Mouse (Mus musculus): Measurements from ENCODE around the gene 2310022B05Rik. TPM values are rescaled to one million over a fixed set of nuclear protein-coding genes. Genes with fewer than 3 reads are reported as not detected.

The 2310022B05Rik gene
- total RNA-seq (2021): 10 to 100 TPM; 56.4 to 66.5 TPM
- long read RNA-seq, experiment 1, transcript 2310022B05Rik-201 (4 exons, 3,307 nt): major isoform, 201 of 222 reads
- long read RNA-seq, experiment 1, partial matches to known transcripts: 10 of 222 reads
- long read RNA-seq, experiment 1, other reads (novel, unspliced or antisense): 11 of 222 reads
- long read RNA-seq, experiment 2, transcript 2310022B05Rik-201 (4 exons, 3,307 nt): major isoform, 119 of 133 reads
- long read RNA-seq, experiment 2, partial matches to known transcripts: 9 of 133 reads
- long read RNA-seq, experiment 2, other reads (novel, unspliced or antisense): 5 of 133 reads

DNA sequence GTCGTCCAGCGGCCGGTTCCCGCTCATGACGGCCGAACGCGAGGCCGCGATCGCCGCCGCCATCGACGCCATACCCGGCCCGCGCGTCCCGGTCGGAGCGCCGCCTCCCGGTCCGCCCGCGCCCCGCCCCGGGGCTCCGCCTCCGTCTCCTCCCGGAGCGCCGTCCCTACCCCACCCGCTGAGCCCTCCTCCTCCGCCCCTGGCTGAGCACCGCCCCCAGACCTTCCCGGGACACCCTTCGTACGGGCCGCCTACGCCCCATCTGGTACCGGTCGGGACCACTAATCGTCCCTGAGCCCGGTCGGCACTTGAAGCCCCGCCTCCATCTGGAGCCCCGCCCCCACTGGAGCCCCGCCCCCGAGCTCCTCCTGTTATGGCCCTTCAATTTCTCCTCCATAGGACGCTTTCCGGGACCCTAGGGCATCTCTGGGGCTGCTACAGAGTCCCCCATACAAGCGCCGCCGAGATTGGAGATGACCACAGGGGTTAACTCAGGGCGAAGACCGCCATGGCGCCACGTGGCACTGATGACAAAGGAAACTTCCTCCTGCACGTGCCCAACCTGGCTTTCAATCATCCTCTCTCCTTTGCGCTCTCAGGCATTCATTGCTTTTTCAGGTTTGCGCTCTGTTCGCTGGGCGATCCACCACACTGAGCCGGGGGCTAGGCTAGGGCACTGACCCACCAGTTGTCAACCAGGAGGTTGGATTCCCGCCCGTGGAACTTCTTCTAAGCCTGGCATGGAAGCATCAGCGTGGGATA, at the start of gene 2310022B05Rik:
2310022B05Rik (minus strand) TSS at position 258 of the 762 bp plus-strand sequence.
- DNase-seq (ENCODE audit: low spot score in 2 of 2): peak; percentile 72 to 77

DNA sequence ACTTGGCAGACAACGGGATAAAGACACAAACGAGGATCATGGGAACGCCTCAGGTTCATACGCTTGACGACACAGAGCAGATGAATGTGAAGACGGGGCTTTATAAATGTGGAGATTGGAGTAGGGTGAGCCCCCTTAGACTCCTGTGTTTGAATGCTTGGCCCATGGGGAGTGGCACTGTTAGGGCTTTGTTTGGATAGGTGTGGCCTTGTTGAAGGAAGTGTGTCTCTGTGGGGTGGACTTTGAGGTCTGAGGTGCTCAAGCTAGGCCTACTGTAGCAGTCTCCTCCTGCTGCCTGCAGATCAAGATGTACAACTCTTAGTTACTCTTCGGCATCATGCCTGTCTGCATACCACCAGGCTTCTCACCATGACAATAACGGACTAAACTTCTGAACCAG, 42.7 kb upstream of the 2310022B05Rik start:
- DNase-seq (ENCODE audit: low spot score in 2 of 2): no peak

DNA sequence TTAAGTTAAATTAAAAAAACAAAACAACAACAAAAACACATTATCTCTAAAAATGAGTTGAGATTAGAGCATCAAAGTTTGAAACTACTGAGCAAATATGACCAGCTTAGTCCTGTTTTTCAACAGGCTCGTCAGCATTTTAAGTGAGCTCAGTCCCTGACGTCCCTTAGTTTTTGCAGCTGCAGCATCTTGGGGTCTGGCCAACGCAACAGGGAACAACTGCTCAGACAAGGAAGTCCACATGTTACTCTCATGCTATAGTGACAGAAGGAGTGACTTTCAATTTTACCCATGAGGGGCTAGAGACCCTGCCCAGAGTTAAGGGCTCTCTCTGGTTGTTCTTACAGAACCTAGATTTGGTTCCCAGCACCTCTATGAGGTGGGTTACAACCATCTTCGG, 41.2 kb upstream of the 2310022B05Rik start:
- no peak for DNase-seq (ENCODE audit: low spot score in 2 of 2)

DNA sequence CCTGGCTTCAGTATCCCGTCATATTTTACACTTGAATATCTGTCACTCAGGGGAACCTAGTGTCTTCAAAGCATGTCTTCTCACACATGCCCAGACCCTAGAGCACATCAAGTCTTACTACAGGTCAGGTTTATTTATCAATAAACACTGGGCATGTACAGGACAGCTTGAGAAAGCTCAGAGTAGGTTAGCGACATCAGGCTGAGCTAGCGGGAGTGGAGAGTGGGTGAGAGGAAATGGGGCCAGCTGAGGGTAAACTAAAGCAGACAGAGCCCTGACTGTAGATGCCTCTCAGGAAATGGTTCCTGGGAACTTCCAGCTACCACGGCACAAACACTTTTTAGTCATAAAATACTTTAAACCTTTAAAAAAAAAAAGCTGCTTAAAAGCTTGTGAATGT, 40.4 kb upstream of the 2310022B05Rik start:
- DNase-seq (ENCODE audit: low spot score in 2 of 2): no peak

DNA sequence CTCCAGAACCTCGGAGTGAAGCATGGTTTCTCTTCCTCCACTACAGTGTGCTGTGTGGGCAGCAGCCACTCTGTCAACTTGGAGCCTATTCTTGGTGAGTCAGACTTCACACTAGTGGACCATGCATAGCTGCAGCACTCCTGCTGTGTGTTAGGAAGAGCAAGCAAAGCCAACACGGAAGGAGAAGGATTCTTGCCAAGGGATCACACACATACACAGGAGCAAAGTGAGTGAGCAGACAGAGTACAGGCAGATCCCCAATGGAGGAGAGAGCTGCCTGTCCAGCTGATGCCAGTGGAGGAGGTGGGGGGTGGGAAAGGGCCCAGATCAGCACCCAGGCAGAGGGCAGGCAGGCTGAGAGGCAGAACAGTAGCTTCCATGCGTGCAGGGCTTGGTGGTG, 39.0 kb upstream of the 2310022B05Rik start:
- peak; percentile 36 to 42 for DNase-seq (ENCODE audit: low spot score in 2 of 2)

DNA sequence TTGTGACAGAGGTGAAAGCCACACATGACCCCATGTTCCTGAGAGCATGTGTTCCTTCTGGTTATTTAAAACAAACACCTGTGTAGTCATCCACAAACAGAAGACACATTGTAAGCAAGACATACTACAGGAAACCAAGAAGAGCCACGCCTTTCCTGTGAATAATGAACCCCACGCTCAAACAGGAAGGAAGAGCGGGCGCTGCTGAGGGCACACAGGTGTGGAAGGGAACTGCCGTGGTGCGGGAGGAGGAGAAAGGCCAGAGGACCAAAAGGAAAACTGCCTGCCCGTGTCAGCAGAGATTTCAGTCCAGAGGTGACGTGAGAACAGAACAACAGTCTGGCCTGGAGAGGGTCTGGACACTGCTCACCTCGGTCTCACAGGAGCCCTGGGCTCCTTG, 37.9 kb upstream of the 2310022B05Rik start:
- DNase-seq (ENCODE audit: low spot score in 2 of 2): no peak

DNA sequence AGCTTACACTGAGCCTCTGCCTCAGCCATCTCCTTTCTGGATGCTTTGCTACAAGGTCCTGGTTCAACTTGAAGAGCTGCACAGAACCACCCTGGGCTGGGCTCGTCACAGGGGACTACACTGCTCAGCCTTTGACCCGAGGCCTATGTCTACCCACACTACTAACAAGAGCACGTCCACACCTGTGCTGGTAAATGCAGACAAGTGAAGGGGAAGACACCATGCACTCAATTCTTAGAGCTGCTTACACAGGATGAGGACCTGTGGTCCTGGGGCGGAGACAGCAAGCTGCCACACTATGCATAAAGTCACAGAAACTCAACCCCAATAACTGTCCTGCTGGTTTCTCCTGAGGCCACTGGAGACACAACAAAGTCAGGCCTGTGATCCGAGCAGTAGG, 37.1 kb upstream of the 2310022B05Rik start:
- DNase-seq (ENCODE audit: low spot score in 2 of 2): no peak

DNA sequence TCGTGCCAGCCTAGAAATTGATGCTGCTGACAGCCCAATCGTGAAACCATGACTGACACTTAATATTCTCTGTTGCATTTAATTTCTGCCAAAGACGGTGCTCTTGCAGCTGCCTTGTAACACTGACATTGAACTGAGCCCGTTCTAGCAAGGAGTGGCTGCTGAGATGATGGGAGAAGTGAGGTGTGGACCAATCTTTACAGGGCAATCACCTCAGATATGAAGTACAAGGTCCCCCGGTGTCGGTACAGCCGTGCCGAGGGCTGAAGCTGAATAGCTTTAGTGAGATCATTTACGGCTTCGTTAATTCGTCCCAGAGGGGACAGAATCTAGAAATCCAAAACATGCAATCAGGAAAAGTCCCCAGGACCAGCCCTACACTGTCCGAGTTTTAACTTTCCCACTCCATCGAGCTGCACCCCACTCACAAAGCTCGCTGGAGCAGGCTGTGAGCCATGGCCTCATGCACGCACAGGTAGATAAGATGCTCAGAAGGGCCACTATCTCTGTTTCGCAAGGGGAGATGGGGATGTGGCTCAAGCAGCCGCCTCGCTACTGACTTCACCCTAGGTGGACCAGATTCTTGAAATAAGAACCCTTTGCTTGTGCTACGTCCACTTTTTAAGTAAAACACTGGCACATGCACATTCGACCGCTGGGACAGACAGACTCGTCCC, 32.4 kb upstream of the 2310022B05Rik start:
- DNase-seq (ENCODE audit: low spot score in 2 of 2): no peak

DNA sequence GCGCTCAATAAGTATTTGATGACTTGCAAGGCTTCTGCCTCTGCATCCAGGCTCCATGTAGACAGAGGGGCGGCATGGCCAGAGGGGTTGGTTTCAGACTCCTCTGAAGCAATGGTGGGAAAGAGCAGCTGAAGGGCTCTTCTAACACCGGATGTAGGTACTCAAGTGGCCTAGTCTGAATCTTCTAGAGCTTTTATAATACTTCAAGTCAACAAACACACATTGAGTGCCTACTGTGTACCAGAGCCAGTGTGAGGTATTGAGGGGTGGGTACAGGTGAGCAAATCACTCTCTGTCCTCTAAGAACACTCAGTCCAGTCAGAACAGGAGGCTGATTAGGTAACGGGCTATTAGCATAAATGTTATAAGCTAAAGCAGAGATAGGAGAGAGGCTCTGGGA, 28.5 kb upstream of the 2310022B05Rik start:
- no peak for DNase-seq (ENCODE audit: low spot score in 2 of 2)

DNA sequence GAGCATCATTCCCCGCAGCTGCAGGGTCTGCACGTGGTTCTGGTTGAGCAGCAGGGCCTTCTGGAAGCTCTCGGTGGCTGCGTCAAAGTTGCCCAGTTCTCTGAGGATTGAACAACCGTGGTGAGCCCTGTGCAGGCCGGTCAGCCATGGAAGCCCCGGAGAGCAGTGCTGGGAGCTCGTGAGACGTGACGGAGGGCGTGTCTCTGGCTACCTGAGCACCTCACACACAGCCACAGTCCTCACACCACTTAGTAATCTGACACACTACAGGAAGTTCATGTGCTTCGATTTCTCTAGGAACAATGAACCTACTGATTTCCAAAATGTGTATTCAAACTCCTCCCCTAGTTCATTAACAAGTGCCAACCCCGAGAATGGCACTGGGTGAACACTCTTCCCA, 25.7 kb upstream of the 2310022B05Rik start:
- DNase-seq (ENCODE audit: low spot score in 2 of 2): no peak

DNA sequence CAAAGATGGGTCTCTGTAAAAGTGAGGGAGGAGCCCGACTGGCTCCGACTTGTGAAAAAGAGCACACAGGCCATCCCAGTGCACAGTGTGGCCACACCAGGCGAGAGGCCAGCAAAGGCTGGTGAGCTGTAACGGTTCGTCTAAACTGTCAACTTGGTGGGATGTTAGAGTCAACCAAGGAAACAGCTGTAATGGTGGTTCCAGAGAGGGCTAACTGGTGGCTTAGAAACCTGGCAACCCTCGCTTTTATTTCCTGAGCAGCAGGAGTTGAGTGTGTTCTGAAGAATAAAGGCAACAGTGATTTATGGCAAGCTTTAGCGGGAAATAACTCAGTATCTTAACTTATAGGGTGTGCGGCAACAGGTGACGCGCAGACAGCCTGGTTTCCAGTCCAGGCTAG, 19.0 kb upstream of the 2310022B05Rik start:
- no peak for DNase-seq (ENCODE audit: low spot score in 2 of 2)

DNA sequence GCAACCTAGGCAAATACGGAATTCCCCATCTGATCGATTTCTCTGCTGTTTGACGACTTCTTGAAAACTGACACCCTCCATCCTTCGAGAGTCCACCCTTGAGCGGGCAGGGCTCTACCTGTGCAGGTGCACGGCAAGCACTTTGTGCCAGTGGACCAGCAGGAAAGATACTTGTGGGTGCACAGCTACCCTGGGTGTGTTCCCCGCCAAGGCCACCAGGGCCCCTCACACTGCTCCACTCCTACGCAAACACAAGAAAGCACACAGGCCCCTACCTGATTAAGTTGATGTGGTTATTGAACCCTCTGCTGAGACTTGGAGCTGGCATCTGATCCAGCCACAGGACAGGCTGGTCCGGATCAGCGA, 18.6 kb upstream of the 2310022B05Rik start:
- DNase-seq (ENCODE audit: low spot score in 2 of 2): no peak

DNA sequence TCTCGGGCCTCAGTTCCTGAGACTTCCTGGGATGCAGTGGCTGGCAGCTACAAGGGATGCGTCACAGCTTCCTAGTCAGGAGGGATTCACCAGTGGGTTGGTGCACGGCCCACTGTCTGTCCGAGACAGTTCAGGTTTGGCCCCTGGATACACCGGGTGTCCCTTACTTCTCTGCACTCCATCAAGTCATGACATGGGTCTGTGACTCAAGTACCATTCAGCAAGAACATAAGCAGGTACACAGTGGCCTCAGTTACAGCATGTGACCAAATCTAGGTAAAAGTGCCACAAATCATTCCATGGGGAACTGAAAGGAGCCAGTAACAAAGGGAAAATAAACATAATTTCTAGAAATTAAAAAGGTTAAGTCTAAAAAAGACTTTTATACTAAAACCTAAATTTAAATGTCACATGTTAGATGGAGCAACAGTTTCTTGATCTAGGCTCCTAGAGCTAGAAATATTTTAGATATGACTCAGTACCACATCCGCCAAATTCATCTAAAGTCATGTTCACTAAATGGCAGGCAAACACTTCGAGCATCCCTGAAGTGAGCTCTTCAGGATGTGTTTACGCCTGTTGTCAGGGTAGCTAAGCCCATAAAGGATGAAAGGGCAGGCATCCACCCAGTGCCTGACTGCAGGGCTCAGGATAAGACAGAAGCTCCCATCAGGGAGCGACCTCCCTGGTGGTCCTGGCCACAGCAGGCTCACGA, 18.1 kb upstream of the 2310022B05Rik start:
- DNase-seq (ENCODE audit: low spot score in 2 of 2): no peak

DNA sequence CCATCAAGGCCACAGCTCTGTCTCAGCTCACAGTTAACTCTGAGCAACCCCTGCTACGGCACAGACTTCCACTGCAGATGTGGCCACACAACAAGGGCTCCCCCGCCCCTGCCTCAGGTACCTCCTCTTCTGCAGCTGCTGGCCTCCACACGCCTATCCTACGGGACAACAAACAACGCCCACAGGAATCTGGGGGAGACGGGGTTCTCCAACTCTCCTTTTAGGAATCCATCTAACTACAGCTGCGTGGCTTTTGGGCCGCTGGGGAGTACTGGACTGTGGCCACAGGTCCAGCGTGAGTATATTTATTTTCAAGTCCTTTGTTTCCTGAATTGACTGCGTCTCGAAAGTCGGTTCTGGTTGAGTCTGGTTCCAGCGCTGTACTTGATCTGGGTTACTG, 15.1 kb upstream of the 2310022B05Rik start:
- no peak for DNase-seq (ENCODE audit: low spot score in 2 of 2)

DNA sequence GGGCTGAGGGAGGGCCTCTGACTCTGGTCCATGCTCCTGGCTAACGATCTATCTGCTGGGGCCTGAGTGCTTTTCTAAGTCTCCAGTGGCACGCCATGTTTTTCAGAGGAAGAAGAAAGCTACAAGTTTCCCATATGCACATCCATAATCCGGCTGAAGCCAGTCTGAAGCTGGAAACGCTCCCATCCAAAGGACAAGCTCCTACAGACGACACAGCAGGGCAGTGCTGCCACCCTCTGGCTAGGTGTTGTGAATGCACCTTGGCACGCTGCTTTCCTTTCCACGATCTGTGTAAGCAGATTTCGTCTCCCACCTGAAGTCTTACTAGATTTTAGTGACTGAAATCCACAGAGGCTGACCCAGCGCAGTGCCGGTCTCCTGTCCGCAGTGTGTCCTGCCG, 14.3 kb upstream of the 2310022B05Rik start:
- peak; percentile 89 to 90 for DNase-seq (ENCODE audit: low spot score in 2 of 2)

DNA sequence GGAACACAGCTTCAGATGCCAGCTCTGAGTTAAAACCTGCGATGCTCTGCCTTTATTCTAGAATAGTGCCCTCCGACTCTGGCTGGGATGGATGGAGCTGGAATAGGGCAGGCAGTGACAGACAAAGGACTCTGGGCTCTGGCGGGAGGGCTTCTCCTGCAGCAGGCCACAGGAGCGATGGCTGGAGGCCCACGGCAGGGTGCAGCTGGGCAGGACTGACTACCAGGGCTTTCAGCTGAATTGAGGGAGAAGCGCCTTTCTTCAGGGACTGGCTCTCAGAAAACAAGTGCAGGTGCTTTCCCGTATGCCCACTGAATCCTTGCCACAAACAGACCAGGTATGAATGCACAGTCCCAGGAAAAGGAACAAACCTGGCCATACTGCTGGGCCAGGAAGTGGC, 13.9 kb upstream of the 2310022B05Rik start:
- DNase-seq (ENCODE audit: low spot score in 2 of 2): no peak

DNA sequence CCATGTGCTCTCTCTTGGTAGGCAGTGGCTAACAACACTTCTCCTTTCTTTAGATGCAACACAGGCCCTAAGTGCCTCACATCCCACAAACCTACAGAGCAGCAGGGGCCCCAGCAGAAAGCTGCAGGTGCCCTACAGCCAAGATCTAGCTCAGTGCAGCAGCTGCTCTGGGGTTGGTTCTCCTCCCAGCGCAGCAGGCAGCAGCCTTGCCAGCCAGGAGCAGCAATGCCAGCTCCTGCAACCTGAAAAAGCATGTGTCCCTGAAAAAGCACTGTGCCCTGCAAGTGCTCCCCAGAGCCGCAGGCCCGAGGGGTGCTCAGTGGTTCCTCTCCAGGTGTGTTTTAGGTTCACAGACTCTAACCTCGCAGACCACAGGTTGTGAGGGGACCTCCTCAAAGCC, 13.5 kb upstream of the 2310022B05Rik start:
- no peak for DNase-seq (ENCODE audit: low spot score in 2 of 2)

DNA sequence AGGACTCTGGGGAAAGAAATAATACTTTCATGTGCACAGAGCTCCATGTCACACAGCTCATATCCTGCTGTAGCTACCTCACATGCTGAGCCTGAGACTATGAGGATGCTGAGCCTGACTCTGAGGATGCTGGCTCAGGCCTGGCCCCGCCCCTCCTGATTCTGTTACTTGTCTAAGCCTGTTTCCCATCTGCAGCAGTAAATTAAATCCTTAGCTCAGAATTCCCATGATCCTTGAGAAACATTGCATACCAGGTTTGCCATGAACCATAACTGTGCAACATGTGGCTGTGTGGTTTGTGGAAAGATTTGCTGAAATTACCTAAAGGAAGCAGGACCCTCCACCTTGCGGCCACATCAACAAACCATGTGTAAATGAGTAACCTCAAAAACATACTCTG, 9.2 kb upstream of the 2310022B05Rik start:
- no peak for DNase-seq (ENCODE audit: low spot score in 2 of 2)

DNA sequence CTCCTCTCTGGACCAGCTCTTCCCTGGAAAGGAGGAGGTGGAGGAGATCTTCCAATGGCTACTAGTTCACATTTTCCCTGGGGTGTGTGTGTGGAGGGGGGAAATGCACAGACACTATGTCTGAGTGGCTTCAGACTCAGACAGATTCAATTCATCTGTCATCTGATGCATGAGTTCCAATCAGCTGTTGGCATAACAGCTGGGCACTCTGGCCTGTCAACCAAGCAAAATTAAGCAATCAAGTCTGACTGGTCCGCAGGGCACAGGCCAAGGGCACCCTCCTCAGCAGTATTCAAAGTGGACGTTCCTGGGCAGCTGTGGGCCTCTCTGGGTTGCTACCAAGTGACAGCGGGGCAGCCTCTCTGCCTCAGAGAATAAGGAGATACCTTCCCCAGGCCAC, 5.6 kb upstream of the 2310022B05Rik start:
- DNase-seq (ENCODE audit: low spot score in 2 of 2): no peak

DNA sequence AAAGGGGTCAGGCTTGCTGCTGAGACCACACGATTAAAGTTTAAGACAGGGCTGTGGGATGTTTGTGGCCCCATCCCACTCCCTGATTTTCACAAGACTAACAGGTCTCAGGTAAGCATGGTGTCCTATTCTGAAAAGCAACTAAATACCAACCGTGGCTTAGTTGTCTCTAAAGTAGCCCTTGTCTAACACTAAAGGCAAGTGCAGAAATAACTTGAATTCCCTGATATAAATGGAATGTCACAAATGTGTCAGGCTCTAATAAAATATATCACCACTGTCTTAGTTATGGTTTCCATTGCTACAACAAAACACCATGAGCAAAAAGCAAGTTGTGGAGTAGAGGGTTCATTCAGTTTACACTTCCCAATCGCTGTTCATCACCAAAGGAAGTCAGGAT, 1.2 kb upstream of the 2310022B05Rik start:
- no peak for DNase-seq (ENCODE audit: low spot score in 2 of 2)

DNA sequence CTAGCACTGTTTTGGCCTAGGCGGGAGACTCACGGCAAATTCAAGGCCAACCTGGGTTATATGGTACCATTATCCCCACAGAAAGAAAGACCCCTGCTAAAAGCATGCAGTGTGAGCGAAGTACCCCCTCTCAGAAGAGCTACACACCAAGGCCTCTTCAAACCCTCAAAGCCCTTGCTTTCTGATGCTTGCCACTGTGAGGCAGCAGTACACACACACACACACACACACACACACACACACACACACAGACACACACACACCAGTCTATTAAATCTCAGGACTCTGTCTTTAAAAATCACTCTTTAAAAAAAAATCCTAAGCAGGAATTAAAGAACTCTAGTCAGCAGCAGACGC, 683 bp upstream of the 2310022B05Rik start:
- no peak for DNase-seq (ENCODE audit: low spot score in 2 of 2)
